Mouse (Mus musculus) ovary, adult 18-20 months (tissue): ENCODE measurements around the gene Maml2.

Source experiments
- DNase-seq: peaks from one replicate; pipeline ENCODE4 v3.0.0; 2022; ENCODE audit warnings: low spot score, mixed read lengths

Maml2 gene

DNA sequence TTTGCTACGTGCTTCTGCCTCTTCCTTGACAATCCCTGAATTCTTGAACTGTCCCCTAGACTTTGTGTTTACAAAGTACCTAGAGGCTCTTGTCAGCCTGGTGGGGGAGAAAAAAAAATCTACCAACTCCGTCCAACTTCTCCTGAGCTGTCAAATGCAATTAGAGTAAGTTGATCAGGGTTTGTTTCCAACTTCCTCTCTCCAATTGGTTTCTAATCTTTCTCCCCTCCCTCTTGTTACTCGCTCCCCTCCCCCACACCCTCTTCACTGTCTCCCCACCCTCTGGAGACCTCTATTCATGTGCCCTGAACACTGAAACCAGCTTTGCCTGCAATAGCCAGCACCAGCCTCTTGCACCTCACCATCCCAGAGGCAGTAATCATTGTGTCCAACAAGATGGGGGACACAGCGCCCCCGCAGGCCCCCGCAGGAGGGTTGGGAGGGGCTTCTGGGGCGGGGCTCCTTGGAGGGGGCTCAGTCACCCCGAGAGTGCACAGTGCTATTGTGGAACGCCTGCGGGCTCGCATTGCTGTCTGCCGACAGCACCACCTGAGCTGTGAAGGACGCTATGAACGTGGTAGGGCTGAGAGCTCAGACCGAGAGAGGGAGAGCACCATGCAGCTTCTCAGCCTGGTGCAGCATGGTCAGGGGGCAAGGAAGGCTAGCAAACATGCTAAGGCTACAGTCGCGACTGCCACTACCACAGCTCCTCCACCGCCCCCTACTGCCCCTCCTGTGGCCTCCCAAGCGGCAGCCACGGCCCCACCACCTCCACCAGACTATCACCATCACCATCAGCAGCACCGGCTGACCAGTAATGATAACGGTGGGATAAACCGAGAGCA lies at the start of gene Maml2:
Gene Maml2, plus strand, starts transcription at position 290 of the 845 bp plus-strand sequence.
- peak; percentile 37 for DNase-seq

DNA sequence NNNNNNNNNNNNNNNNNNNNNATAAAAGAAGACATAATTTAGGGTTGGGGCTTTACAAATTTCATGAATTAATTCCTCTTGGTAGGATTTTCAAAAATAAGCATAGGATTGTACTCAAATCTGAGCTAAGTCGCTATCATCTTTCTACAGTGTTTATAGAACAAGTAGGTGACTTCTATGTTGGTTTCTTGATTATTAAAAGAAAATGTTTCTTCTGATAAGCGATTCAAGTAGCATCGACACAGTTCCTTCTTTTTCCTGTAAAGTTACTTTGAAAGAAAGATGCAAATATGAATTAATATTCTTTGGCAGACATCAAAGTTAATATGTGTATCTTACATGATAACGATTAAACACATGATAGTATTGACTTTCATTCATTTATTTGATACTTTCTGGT lies 49.7 kb upstream of the Maml2 start:
- DNase-seq, result no peak

- DNase-seq, result no peak
These were observed 46.5 kb upstream of the Maml2 start for GRCm38 (mm10) chr9:13251251-13251650.

DNA sequence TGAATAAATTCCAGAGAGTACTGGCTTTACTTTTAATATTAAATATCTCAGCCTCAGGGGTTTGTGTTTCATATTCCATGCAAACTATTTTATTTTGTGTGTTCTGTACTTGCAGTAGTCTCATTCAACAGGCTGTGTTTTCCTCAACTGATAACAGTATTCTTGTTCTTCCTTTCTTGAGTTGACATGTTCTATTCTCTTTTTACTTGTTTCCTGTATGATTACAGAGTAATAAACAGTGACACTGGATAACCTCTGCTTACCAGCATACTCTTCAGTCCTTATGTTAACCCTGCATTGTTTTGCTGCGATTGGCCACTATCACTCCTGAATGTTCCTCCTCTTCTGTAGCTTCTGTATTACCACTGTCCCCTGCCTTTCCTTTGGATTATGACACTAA lies 41.0 kb upstream of the Maml2 start:
- DNase-seq, result no peak

GRCm38 (mm10) chr9:13258173-13258572 lies 39.6 kb upstream of the Maml2 start:
- DNase-seq, result no peak

DNA sequence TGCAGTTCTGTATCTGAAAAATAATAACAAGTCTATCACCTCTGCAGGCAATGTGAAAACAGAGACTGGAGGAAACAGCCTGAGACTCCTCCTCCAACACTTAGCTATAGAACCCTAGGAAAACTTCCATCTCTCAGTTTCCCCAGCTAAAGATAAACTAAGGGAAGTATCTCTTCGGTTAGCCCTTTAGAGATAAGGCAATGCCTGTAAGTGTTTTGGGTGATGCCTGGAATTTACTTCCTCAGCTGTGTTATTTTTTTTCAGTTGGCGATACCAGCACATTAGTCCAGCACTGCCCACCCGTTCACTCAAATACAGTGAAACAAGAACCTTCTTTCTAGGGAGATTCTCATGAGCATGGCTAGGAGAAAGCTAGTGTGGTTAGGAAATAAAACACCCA lies 36.8 kb upstream of the Maml2 start:
- no peak for DNase-seq

GRCm38 (mm10) chr9:13273219-13273618 lies 24.5 kb upstream of the Maml2 start:
- DNase-seq, result no peak

GRCm38 (mm10) chr9:13287482-13287881 lies 10.3 kb upstream of the Maml2 start:
- DNase-seq, result no peak

GRCm38 (mm10) chr9:13296274-13297121 lies 1.3 kb upstream of the Maml2 start:
- peak; percentile 87 for DNase-seq

DNA sequence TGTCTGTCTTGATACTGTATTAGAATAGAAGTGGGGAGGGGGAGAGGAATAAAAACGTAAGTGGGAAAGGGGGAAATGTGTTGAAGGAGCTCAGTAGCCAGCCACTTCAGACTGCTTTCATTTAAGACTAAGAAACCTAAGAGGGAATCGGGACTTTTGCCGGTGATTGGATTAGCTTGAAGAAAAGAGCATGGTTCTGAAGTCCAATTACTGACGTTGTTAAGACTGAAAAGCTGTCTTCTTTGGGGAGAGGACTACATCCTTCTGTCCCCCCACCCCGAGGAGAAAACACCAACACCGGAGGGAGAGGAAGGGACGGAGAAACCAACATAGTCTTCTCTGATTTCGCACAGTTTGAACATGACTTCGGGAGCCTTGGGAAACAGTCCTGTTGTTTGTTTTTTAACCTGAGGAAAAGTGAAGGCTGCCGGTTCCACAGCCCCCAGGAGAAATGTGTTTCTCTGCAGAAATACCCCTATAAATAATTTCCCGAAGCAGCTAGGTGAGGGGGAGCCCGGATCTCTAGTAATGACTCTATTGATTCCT lies 562 bp upstream of the Maml2 start:
- DNase-seq, result no peak

- no peak for DNase-seq
These were observed 739 bp downstream of the Maml2 start for GRCm38 (mm10) chr9:13298513-13298878.

GRCm38 (mm10) chr9:13299190-13299589 lies 1.4 kb downstream of the Maml2 start:
- no peak for DNase-seq

DNA sequence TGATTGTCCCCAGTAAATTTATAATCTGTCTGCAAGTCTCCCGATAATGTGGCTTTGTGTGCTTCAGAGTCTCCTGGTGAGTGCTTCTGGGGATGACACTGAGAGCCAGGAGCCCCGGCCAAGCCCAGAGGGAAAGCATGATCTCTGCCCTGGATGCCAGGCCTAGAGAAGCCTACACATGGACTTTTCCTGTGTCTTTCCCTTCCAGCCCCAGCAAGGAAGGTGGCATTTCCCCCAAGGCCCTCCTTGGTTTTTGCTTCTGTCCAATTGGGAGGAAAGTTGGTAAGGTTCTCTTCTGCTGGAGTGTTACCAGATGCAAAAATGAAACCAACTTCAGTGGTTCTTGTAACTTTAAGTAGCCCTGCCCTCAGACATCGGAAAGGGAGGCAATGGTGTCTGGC lies 2.3 kb downstream of the Maml2 start:
- no peak for DNase-seq

DNA sequence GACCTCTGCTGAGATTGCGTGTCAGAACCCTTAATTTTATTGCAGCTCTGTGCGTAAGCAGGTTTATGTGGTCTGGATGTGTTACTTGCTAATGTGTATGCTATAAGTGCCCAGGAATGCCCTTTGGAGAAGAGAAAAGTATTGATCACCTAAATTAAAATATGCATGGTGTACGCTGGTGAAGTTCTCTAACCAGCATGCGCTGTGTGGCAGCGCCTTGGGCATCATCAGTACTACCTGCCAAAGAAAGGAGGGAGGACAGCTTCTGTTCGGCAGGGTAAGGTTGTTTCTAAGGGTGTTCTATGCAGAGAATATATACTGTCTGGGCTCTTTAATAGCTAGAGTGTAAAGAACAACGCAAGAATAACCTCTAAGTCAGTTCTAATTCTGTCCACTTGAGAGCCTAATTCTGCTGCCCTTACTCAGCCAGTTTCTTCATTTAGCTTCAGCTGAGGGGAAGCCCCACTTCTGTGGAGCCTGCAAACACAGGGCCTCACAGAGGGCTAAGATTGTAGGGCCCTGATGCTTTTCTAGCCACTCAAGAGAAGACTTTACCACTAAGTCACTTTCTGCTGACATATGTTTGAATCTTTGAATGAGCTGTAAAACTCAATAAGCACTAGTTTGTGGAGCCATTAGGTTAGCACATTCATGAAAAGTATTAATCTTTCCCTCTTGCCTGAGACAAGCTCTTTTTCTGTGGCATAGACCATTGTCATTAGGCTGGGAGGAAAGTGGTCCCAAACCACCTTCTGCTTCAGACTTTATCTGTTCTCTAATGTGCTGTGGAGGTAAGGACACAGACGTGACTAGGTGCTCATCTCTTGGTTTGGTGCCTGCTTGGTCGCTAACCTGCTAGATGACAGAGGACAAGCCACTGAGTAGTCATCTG lies 3.4 kb downstream of the Maml2 start:
- DNase-seq, result no peak

- DNase-seq, result no peak
These were observed 4.5 kb downstream of the Maml2 start for GRCm38 (mm10) chr9:13302183-13302825.

DNA sequence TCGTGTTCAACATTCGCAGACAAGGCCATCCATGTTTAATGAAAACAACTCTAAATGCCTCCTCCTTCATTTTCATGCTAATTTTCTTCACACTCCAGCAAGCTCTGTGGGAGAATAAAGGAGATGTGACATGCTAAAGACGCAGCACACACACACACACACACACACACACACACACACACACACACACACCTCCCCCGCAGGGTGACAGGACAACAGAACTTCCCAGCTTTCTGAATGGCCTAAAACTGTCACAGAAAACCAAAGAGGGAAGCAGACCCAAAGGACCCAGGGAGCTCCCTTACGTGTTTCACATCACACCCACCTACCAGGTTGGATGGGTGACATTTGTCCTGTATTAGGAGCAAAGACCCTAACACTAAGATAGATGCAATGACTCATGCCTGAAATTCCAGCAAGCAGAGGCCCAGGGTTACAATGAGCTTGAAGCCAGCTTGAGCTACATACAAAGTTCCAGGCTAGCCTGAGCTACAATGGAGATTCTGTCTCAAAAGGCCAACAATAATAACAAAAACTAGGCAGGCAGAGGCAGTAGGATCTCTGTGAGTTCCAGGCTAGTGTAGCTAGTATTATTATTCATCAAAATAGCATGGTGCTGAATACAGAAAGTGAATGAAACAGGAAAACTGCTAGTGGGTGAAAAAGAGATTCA lies 5.5 kb downstream of the Maml2 start:
- no peak for DNase-seq

- DNase-seq, result peak; percentile 38
These were observed 6.2 kb downstream of the Maml2 start for GRCm38 (mm10) chr9:13303976-13304375.

DNA sequence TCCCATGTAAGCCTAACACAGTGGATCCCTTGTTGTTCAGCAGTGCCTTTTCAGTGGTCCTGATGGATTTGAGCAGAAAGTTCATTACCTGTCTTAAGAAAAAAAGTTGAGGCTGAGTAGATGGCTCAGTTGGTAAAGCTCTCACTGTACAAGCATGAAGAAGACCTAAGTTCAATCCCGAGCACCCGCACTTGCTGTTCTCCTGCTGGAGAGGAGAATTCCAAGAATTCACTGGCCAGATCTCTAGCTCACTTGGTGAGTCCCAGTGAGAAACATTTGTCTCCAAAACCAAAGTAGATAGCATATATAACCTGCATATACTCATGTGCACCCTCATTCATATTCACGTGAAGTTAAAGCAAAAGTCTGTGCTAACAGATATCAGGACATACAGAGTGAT lies 8.7 kb downstream of the Maml2 start:
- DNase-seq, result no peak

DNA sequence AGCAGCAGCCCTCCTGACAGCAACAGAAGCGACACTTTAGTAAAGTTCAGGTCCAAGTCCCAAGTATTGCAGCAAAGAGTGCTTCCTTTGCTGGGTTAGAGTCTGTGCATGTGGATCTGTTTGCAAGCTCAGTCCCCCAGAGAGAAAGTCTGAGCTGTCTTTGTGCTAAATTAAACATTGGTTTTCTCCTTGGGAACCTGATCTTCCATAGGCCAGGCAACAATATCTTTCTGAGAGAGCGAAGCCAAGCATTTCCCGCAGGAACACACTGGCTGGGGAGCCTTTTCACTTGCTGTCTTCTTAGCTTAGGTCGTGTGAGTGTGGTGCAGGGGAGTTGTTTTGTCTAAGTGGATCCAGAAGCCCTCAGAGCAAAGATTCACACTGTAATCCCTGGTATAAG lies 9.5 kb downstream of the Maml2 start:
- DNase-seq, result no peak

GRCm38 (mm10) chr9:13308718-13309117 lies 11.0 kb downstream of the Maml2 start:
- no peak for DNase-seq

- DNase-seq, result no peak
These were observed 12.1 kb downstream of the Maml2 start for GRCm38 (mm10) chr9:13309807-13310206.
